Mouse (Mus musculus): ENCODE measurements around the gene Gm15155.
"Not testable (repeated sequence)": the region's sequence is repeated elsewhere in the genome, so short reads cannot be mapped to it uniquely, and the experiment has no call there.

DNA sequence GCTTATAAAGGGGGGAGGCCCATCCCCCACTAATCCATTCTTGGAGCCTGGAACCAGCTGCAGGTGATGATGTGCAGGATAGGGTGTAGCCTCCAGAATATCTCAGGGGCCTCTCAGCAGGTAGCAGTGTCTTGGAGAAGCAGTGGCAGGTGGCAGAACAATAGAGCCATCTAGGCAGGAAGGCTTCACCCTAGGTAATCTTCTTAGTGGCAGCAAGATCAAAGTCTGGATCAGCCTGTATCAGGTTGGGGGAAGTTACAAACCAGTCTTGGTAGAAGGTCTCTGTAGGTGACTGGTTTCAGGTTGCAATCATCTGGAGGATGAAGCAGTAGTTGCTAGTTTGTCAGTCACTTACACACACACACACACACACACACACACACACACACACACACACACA is 679.3 kb downstream of the Gm15155 start:
- not testable (repeated sequence) for TF ChIP-seq GATA1, TAL1 (IDR thresholded peaks at IDR 0.05; ENCODE audit: low read length)

Data from erythroblast, embryonic 14.5 days (primary cell).